Mouse (Mus musculus): ENCODE measurements around the gene Pla2g4d.
"Not testable (repeated sequence)": the region's sequence is repeated elsewhere in the genome, so short reads cannot be mapped to it uniquely, and the experiment has no call there.

Pla2g4d gene

GRCm38 (mm10) chr2:120261346-120261745 lies 27.7 kb downstream of the Pla2g4d start:
- no peak for DNase-seq (ENCODE audit: low read depth)

- DNase-seq (ENCODE audit: low read depth), result no peak
Observed at GRCm38 (mm10) chr2:120256259-120256658, 32.7 kb downstream of the Pla2g4d start.

- no peak for DNase-seq (ENCODE audit: low read depth)
Observed at GRCm38 (mm10) chr2:120252644-120253043, 36.4 kb downstream of the Pla2g4d start.

- no peak for DNase-seq (ENCODE audit: low read depth)
Observed at GRCm38 (mm10) chr2:120245421-120246016, 43.5 kb downstream of the Pla2g4d start.

- DNase-seq (ENCODE audit: low read depth), result no peak
Observed at GRCm38 (mm10) chr2:120244679-120245420, 44.1 kb downstream of the Pla2g4d start, which contains the start of gene Pla2g4e. Gene Pla2g4e, minus strand, starts transcription at chr2:120245335.

- DNase-seq (ENCODE audit: low read depth), result no peak
Observed at GRCm38 (mm10) chr2:120243995-120244394, 45.0 kb downstream of the Pla2g4d start.

- DNase-seq (ENCODE audit: low read depth), result no peak
Observed at GRCm38 (mm10) chr2:120242791-120243467, 46.1 kb downstream of the Pla2g4d start.

- not testable (repeated sequence) for DNase-seq (ENCODE audit: low read depth)
Observed at GRCm38 (mm10) chr2:120238733-120239132, 50.3 kb downstream of the Pla2g4d start.

- no peak for DNase-seq (ENCODE audit: low read depth)
Observed at GRCm38 (mm10) chr2:120237784-120238183, 51.2 kb downstream of the Pla2g4d start.

- no peak for DNase-seq (ENCODE audit: low read depth)
Observed at GRCm38 (mm10) chr2:120235947-120236640, 52.9 kb downstream of the Pla2g4d start.

- no peak for DNase-seq (ENCODE audit: low read depth)
Observed at GRCm38 (mm10) chr2:120235381-120235780, 53.6 kb downstream of the Pla2g4d start.

- no peak for DNase-seq (ENCODE audit: low read depth)
Observed at GRCm38 (mm10) chr2:120231642-120232041, 57.4 kb downstream of the Pla2g4d start.

Data from induced T-regulatory cell, adult 2 months (primary cell).